Mouse (Mus musculus) testis, adult 2 months (tissue): ENCODE data around the gene Cela2a.

ENCODE experiments used
- CTCF ChIP-seq: fragments of 200-500 bp; IDR thresholded peaks from 2 replicates; pipeline ENCODE4 v1.5.1; 2012; ENCODE audit warnings: low read depth, mild to moderate bottlenecking, inconsistent platforms, low read length, moderate library complexity; ENCODE audit not compliant: control insufficient read depth, insufficient read depth, insufficient replicate concordance
- POLR2A ChIP-seq: fragments of 200-500 bp; IDR thresholded peaks from 2 replicates; pipeline ENCODE4 v1.6.1; 2012; ENCODE audit warnings: low read depth, mild to moderate bottlenecking, inconsistent platforms, low read length, moderate library complexity; ENCODE audit not compliant: control insufficient read depth

DNA sequence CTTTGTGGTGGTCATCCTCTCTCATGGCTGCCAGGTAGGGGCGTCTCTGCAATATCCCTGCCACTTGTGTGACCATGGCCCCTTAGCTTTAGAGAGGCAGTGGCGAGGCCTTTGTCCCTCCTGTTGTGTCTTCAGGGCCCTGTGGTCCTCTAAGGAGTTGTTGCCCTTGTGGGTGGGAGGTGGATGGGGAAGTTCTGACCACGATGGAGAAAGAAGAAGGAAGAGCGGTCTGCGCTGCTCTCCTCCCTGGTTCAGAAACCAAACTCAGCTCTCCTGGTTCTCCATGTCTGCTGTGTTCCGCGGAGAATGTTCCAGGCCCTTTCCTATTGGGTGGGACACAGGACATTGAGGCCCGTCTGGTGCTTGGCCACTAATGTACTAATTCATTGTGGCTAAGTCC, 20.1 kb downstream of the Cela2a start:
- no peak for TF ChIP-seq CTCF
- no peak for TF ChIP-seq POLR2A
